Comparison of ENCODE assay signal across 23 mouse cellular contexts in genomic region chr2:11766485-11767160, GRCm38 (mm10). TPM values are rescaled to one million over a fixed set of nuclear protein-coding genes. Genes with fewer than 3 reads are reported as not detected.
DNase-seq lines count a peak whose midpoint lies in the region; ATAC-seq and TF ChIP-seq lines count a peak whose summit lies in the region.
"Had no signal": no experiment of that assay in that cellular context is flagged by ENCODE, and none has a peak within 500 bp of the region (broad histone marks: within the 10 kb centered on the region; RNA-seq: fewer than 3 reads in every experiment).

No protein-coding gene starts in this region.

- peaks cover 6% of the 10 kb centered on the region for H3K4me1 ChIP-seq in liver, postnatal 0 days (ENCODE audit: insufficient read depth)
- no peaks in the 10 kb centered on the region for H3K4me1 ChIP-seq in intestine, postnatal 0 days (replicated peaks; ENCODE audit: control insufficient read depth, insufficient read depth, low read length)
- peaks cover 10% of the 10 kb centered on the region for H3K4me1 ChIP-seq in cerebellum, adult 2 months (ENCODE audit: control insufficient read depth, insufficient read depth, low read length)
- H3K4me1 ChIP-seq: forebrain, embryonic 13.5 days; limb, embryonic 12.5 days; lung, embryonic 15.5 days; midbrain, embryonic 12.5 days; neural tube, embryonic 12.5 days had no signal

- TF ChIP-seq EP300 in liver, postnatal 0 days (IDR thresholded peaks at IDR 0.05; ENCODE audit: low read depth): no peak

- no peaks in the 10 kb centered on the region for H3K9me3 ChIP-seq in liver, postnatal 0 days (ENCODE audit: low read length)
- no peaks in the 10 kb centered on the region for H3K9me3 ChIP-seq in intestine, postnatal 0 days (ENCODE audit: control insufficient read depth)
- H3K9me3 ChIP-seq: forebrain, embryonic 13.5 days; heart, embryonic 12.5 days; limb, embryonic 12.5 days; liver, embryonic 15.5 days; lung, embryonic 15.5 days; megakaryocyte, embryonic 14.5 days; midbrain, embryonic 12.5 days; neural tube, embryonic 12.5 days had no signal

- TF ChIP-seq POLR2A in cerebellum, adult 2 months (IDR thresholded peaks at IDR 0.05; ENCODE audit: borderline replicate concordance, insufficient read depth, low read length): no peak

- no peak overlapping the region for H3K4me3 ChIP-seq in gastrocnemius, adult 2 months
- no peak overlapping the region for H3K4me3 ChIP-seq in liver, postnatal 0 days (ENCODE audit: low read depth, low read length)
- H3K4me3 ChIP-seq in intestine, postnatal 0 days (ENCODE audit: low read depth, low read length): no peak overlapping the region
- no peak overlapping the region for H3K4me3 ChIP-seq in cerebellum, adult 2 months (replicated peaks; ENCODE audit: insufficient read depth, low read depth, low read length)
- H3K4me3 ChIP-seq: forebrain, embryonic 13.5 days; heart, embryonic 12.5 days; limb, embryonic 12.5 days; liver, embryonic 15.5 days; lung, embryonic 15.5 days; megakaryocyte, embryonic 14.5 days; midbrain, embryonic 12.5 days; myocyte; neural tube, embryonic 12.5 days had no signal

- H3K27ac ChIP-seq in gastrocnemius, adult 2 months: peak overlapping the region; percentile 82
- no peak overlapping the region for H3K27ac ChIP-seq in liver, postnatal 0 days (ENCODE audit: low read depth)
- H3K27ac ChIP-seq in intestine, postnatal 0 days (ENCODE audit: low read depth, low read length): no peak overlapping the region
- H3K27ac ChIP-seq in cerebellum, adult 2 months (ENCODE audit: insufficient read depth, low read length): no peak overlapping the region
- H3K27ac ChIP-seq: forebrain, embryonic 13.5 days; limb, embryonic 12.5 days; liver, embryonic 15.5 days; lung, embryonic 15.5 days; midbrain, embryonic 12.5 days; neural tube, embryonic 12.5 days had no signal

- no peak overlapping the region for H3K4me2 ChIP-seq in liver, postnatal 0 days (ENCODE audit: low read depth, low read length)
- H3K4me2 ChIP-seq in intestine, postnatal 0 days (replicated peaks; ENCODE audit: low read depth): no peak overlapping the region
- H3K4me2 ChIP-seq: forebrain, embryonic 13.5 days; heart, embryonic 12.5 days; limb, embryonic 12.5 days; liver, embryonic 15.5 days; lung, embryonic 15.5 days; midbrain, embryonic 12.5 days; neural tube, embryonic 12.5 days had no signal

- WGBS in liver, postnatal 0 days (ENCODE audit: insufficient replicate concordance): 66% methylated on average over 5 of the region's 5 CpGs
- WGBS in intestine, postnatal 0 days: 74% methylated on average over 5 of the region's 5 CpGs
- WGBS in cerebellum, adult 2 months: 77% methylated on average over 5 of the region's 5 CpGs

- ATAC-seq in liver, postnatal 0 days: peak; percentile 43
- peak; percentile 71 for ATAC-seq in granulocyte monocyte progenitor cell, adult 5-6 weeks (replicated peaks; ENCODE audit: poor library complexity, severe bottlenecking)
- ATAC-seq in intestine, postnatal 0 days: no peak
- ATAC-seq: intestine, embryonic 16.5 days had no signal

- H3K9ac ChIP-seq in liver, postnatal 0 days (replicated peaks): no peak overlapping the region
- H3K9ac ChIP-seq in intestine, postnatal 0 days (ENCODE audit: low read depth, low read length): no peak overlapping the region
- H3K9ac ChIP-seq: forebrain, embryonic 13.5 days; heart, embryonic 12.5 days; limb, embryonic 12.5 days; liver, embryonic 15.5 days; lung, embryonic 15.5 days; midbrain, embryonic 12.5 days; neural tube, embryonic 12.5 days had no signal

- intact Hi-C loops in gastrocnemius, adult 2 months (cut with DNase I): loop anchor here (5.0 kb wide), 1 partner anchor 229 kb away; no protein-coding TSS in a partner anchor

- no peak for DNase-seq in gastrocnemius, adult 2 months
- DNase-seq in gastrocnemius, postnatal 4 days (ENCODE audit: low spot score in 2 of 2): no peak
- DNase-seq in liver, postnatal 0 days: no peak
- no peak for DNase-seq in liver
- DNase-seq in cerebellum, adult 2 months: no peak
- DNase-seq: cerebellum, adult 8-10 months; kidney, adult 9 months; kidney, postnatal 10 days; layer of hippocampus, adult 9-11 months; spleen, adult 18-20 months; thymus, postnatal 4 days had no signal

- peaks cover 48% of the 10 kb centered on the region for H3K36me3 ChIP-seq in liver, postnatal 0 days (replicated peaks; ENCODE audit: insufficient read depth, low read length)
- H3K36me3 ChIP-seq in intestine, postnatal 0 days (ENCODE audit: control insufficient read depth, insufficient read depth): peaks cover 56% of the 10 kb centered on the region

- no peak for TF ChIP-seq CTCF in gastrocnemius, adult 2 months (IDR thresholded peaks at IDR 0.05)
- TF ChIP-seq CTCF in liver, postnatal 0 days (IDR thresholded peaks at IDR 0.05; ENCODE audit: low read depth): no peak
- TF ChIP-seq CTCF in intestine, postnatal 0 days (IDR thresholded peaks at IDR 0.05; ENCODE audit: low read depth): no peak
- no peak for TF ChIP-seq CTCF in cerebellum, adult 2 months (IDR thresholded peaks at IDR 0.05; ENCODE audit: borderline replicate concordance, insufficient read depth, low read depth, low read length)

- no peaks in the 10 kb centered on the region for H3K27me3 ChIP-seq in liver, postnatal 0 days (ENCODE audit: insufficient read depth, low read length)
- no peaks in the 10 kb centered on the region for H3K27me3 ChIP-seq in intestine, postnatal 0 days (replicated peaks; ENCODE audit: control insufficient read depth, insufficient read depth, low read length)
- no peaks in the 10 kb centered on the region for H3K27me3 ChIP-seq in cerebellum, adult 2 months (ENCODE audit: control insufficient read depth, insufficient read depth, low read length)
- H3K27me3 ChIP-seq: forebrain, embryonic 13.5 days; heart, embryonic 12.5 days; limb, embryonic 12.5 days; liver, embryonic 15.5 days; lung, embryonic 15.5 days; megakaryocyte, embryonic 14.5 days; midbrain, embryonic 12.5 days; neural tube, embryonic 12.5 days had no signal

RNA-seq across cellular contexts. Expression of gene Fbh1, which starts 10.8 kb away (rescaled TPM):
- total RNA-seq in gastrocnemius, adult 2 months (2021): 10 to 100 TPM; 24.1 to 32.5 TPM
- total RNA-seq in gastrocnemius, postnatal 4 days (2021): 10 to 100 TPM; 62.3 to 70.9 TPM
- 19.9 and 24.3 TPM in 2 replicates for polyA plus RNA-seq in liver, postnatal 0 days (2015; fragmentation: Nextera tagmentation; extraction: Ambion mirVana)
- 92.6 and 97.2 TPM in 2 replicates for total RNA-seq in granulocyte monocyte progenitor cell, adult 5-6 weeks (2014; fragmentation: Nextera tagmentation)
- total RNA-seq in granulocyte monocyte progenitor cell, adult 5-6 weeks (2017): 81.2 and 84.4 TPM in 2 replicates
- polyA plus RNA-seq in intestine, postnatal 0 days (2015; fragmentation: Nextera tagmentation; extraction: Ambion mirVana): 56.6 and 59.0 TPM in 2 replicates
- polyA plus RNA-seq in cerebellum, adult 2 months (2012; rRNA removed): 66.8 and 71.9 TPM in 2 replicates

RNA-seq across cellular contexts. Expression of gene Ankrd16, which starts 11.1 kb away (rescaled TPM):
- 10 to 100 TPM; 20.8 to 26.3 TPM for total RNA-seq in gastrocnemius, adult 2 months (2021)
- total RNA-seq in gastrocnemius, postnatal 4 days (2021): 10 to 100 TPM; 38.2 to 50.2 TPM
- polyA plus RNA-seq in liver, postnatal 0 days (2015; fragmentation: Nextera tagmentation; extraction: Ambion mirVana): 9.1 and 11.5 TPM in 2 replicates
- 44.3 and 76.9 TPM in 2 replicates for total RNA-seq in granulocyte monocyte progenitor cell, adult 5-6 weeks (2014; fragmentation: Nextera tagmentation)
- total RNA-seq in granulocyte monocyte progenitor cell, adult 5-6 weeks (2017): 24.0 and 36.5 TPM in 2 replicates
- 22.4 and 25.3 TPM in 2 replicates for polyA plus RNA-seq in intestine, postnatal 0 days (2015; fragmentation: Nextera tagmentation; extraction: Ambion mirVana)
- polyA plus RNA-seq in cerebellum, adult 2 months (2012; rRNA removed): 92.5 and 95.3 TPM in 2 replicates
